Mouse (Mus musculus): ENCODE data around the gene Sema4c. TPM values are rescaled to one million over a fixed set of nuclear protein-coding genes. Genes with fewer than 3 reads are reported as not detected.

Gene Sema4c
- 0.86 TPM for polyA plus RNA-seq (2017; shearing (Covaris generic))

DNA sequence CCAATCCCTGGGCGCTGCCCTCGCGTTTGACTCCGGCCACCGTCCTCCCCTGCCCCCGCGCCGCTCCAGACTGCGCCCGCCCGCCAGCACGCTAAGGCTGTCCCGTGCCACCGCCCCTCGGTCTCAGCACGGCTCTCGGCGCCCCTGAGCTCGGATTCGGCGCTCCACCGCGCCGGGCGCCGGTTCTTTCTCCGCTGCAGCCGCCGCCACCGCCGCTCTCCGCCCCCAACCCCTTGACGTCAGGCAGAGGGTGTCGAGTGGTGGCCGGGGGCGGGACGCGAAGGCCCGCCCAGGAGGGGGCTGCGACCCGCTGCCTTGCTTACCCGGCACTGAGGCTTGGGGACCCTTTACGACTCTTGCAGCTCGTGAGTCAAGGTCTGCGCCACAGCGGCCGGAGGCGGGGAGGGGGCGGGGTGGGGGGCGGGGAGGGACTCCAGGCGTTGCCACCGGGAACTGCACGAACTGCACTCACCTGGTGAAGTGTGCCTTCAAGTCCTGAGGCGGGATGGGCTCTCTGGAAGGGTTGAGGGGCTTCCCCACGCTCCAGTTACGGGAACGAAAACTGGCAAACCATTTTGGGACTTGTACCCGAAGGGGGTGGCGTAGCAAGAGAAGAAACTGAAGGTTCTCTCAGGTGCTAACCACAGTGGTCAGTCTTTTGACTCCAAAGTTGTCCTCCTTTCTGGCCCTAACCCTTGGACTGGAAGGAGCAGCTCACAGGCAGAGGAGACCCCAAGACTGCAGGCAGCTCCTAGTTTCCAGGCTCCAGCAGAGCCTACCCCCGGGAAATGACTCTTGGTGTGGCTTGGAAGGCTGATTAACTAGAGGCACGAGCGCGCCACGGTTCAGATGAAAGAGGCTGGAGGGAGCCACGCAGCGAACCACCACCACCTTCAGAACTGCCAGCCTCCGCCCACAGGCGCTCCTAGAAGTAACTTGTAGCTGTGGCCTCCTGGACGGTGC lies at the start of gene Sema4c:
Gene Sema4c, minus strand, starts transcription at position 319 of the 963 bp plus-strand sequence.

DNA sequence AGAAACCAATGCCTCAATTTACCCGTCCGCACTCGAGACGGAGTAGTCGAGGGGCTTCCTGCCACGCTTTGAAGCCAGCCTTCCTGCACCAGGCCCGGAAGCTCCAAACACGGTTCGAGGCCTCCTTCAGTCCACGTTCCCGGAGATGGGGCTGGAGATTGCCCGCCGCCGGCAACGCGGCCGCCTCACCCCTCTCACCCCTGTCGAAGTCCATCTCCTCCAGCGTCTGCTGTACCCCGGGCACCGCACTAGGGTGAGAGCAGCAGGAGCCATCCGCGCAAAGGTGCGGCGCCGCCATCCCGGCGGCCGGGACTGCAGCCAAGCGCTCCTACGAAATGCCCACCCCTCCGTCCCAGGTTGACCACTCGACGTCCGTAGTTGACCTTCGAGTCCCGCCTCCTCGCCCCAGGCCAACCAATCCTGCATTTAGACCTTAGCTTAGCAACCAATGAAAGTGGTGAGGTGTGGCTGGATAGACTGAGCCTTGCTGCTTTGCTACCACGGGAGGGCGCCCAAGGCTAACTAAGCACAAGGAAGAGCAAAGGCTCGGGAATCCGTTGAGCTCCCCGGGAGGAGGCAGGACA lies 11.2 kb downstream of the Sema4c start, which contains the start of gene Ankrd39:
Gene Ankrd39, minus strand, starts transcription at position 558 of the 584 bp plus-strand sequence.

DNA sequence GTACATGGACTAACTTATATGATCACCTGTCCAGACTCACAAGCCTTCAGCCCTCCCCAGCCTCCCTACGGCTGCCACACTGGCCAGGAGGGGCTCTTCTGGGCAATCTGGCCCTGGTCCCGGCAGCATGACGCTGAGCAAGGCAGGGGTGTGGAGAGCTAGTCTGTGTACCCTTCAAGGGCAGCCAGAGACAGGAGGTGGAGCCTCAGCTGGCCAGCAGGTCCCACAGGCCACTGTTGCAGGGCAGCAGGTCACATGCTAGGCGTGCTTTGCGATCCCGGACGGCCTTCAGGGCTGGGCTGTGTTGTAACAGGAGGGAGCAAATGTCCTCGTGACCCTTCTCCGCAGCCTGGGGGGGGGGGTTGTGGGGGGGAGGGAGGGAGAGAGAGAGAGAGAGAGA lies 19.0 kb downstream of the Sema4c start, which contains the start of gene Gm42417:
Gene Gm42417, minus strand, starts transcription at position 244 of the 400 bp plus-strand sequence.

DNA sequence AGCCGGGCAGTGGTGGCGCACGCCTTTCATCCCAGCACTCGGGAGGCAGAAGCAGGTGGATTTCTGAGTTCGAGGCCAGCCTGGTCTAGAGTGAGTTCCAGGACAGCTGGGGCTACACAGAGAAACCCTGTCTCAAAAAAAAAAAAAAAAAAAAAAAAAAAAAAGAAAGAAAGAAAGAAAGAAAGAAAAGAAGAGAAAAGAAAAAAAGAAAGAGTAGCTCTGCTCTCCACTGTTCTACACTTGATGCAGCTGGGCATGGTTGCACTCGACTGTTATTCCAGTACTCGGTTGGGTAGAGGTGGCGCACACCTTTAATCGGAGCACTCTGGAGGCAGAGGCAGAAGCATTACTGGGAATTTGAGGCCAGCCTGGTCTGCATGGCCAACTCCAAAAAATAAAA lies 21.4 kb downstream of the Sema4c start, which contains the start of gene Ankrd23:
Gene Ankrd23, minus strand, starts transcription at position 101 of the 400 bp plus-strand sequence.

DNA sequence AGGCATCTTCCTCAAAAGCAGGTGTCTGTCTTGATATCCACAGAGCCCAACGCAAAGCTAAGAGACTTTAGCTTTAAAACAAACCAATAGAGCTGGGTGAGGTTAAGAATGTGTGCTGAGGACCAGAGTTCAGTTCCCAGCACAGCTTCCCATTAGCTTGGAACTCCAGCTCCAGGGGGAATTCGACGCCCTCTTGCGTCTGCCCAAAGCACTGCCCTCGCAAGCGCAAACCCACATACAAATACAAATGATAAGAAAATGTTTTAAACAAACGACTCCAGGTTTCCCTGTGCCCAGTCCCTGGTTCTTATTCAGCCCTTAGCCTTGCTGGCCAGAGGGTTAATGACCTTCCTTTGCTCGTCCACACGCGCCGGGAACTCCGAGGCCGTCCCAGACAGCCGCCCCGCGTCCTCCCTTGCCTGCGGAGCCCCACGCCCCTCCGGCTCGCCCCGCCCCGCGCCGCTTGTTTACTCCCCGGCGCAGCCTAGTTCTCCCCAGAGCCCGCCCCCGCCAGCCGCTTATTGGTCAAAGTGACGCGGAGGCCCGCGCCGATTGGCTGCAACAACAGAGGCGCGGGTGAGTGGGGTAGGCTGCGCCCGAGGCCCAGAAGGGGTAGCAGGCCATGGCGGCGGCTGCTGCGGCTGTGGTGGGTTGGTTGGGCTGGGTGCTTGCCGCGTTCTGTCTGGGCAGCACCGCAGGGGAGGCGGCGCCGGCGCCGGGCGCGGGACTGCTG lies 46.7 kb downstream of the Sema4c start, which contains the start of gene Cnnm3:
Gene Cnnm3, plus strand, starts transcription at position 579 of the 733 bp plus-strand sequence.

Other genes with a start within 250 kb of the Sema4c start
- gene Kansl3, start 189.2 kb downstream of the Sema4c start, polyA plus RNA-seq (2017; shearing (Covaris generic)) = 70.3 TPM
- gene Fer1l5, start 186.1 kb downstream of the Sema4c start, polyA plus RNA-seq (2017; shearing (Covaris generic)) = 1.1 TPM
- 25.0 TPM for gene Lman2l, start 113.1 kb downstream of the Sema4c start, polyA plus RNA-seq (2017; shearing (Covaris generic))
- 2.5 TPM for gene Cnnm4, start 86.7 kb downstream of the Sema4c start, polyA plus RNA-seq (2017; shearing (Covaris generic))
- 2.8 TPM for gene Cnnm3, start 46.5 kb downstream of the Sema4c start, polyA plus RNA-seq (2017; shearing (Covaris generic))
- gene Ankrd23, start 21.5 kb downstream of the Sema4c start, polyA plus RNA-seq (2017; shearing (Covaris generic)) = 39.2 TPM
- gene Gm42417, start 18.9 kb downstream of the Sema4c start, polyA plus RNA-seq (2017; shearing (Covaris generic)) = 1.1 TPM
- 47.8 TPM for gene Ankrd39, start 10.9 kb downstream of the Sema4c start, polyA plus RNA-seq (2017; shearing (Covaris generic))
- not detected for gene Fam178b, start 124.8 kb upstream of the Sema4c start, polyA plus RNA-seq (2017; shearing (Covaris generic))
- 557 TPM for gene Cox5b, start 133.1 kb upstream of the Sema4c start, polyA plus RNA-seq (2017; shearing (Covaris generic))
- not detected for gene 4933424G06Rik, start 151.8 kb upstream of the Sema4c start, polyA plus RNA-seq (2017; shearing (Covaris generic))
- gene Actr1b, start 156.1 kb upstream of the Sema4c start, polyA plus RNA-seq (2017; shearing (Covaris generic)) = 81.9 TPM
- gene Zap70, start 203.4 kb upstream of the Sema4c start, polyA plus RNA-seq (2017; shearing (Covaris generic)) = 175 TPM

All from CD4-positive, CD25-positive, alpha-beta regulatory T cell, adult 9 weeks (primary cell).